Mouse (Mus musculus): ENCODE data around the gene Col24a1. TPM values are rescaled to one million over a fixed set of nuclear protein-coding genes. Genes with fewer than 3 reads are reported as not detected.
A peak's percentile ranks its signal among the peaks of the same experiment; 100 is the strongest.

The Col24a1 gene
- total RNA-seq, 4 experiments from 2014 or later = 0.23 to 3.2 (median 0.40) TPM

GRCm38 (mm10) chr3:145559675-145560074 is 267.4 kb downstream of the Col24a1 start:
- DNase-seq (ENCODE audit: low spot score in 2 of 2) = no peak

DNA sequence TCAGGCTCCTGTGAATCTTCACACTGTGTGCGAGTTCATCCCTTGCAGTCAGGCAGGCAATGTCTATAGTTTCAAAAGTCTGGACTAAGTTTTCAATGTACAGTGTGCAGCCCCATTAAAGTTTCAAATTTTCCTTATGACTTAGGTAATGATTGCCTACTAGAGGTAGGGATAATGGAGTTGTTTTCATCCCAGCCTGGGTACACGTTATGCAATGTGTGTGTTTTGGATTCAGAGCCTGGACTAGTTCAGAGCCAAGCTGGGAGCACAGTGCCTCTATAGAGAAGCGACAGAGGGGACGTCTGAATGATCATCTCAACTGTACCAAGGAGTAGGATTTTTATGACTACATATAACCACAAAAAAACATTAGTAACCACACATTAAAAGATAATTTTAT is 267.8 kb downstream of the Col24a1 start:
- no peak for DNase-seq (ENCODE audit: low spot score in 2 of 2)

GRCm38 (mm10) chr3:145574468-145574867 is 282.2 kb downstream of the Col24a1 start:
- no peak for DNase-seq (ENCODE audit: low spot score in 2 of 2)

- DNase-seq (ENCODE audit: low spot score in 2 of 2) = no peak
These were observed 283.1 kb downstream of the Col24a1 start for GRCm38 (mm10) chr3:145575340-145575739.

- DNase-seq (ENCODE audit: low spot score in 2 of 2) = peak; percentile 91 to 94
These were observed 283.6 kb downstream of the Col24a1 start, which contains the start of gene Znhit6 for GRCm38 (mm10) chr3:145575743-145576481. Znhit6 (plus strand) TSS chr3:145576205.

DNA sequence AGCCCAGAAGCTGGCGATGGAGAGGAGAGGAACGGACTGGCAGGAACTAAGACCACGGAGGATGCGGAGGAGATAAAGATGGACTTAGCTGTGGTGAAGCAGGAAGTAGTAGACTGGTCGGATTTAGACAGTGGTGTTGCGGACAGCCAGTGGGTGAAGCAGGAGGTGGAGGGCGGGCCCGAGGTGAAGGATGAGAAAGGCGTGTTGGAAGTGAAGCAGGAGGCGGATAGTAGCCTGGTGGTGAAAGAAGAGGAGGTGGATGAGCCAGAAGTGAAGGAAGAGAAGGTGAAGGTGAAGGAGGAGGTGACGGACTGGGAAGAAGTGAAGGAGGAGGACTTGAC is 284.2 kb downstream of the Col24a1 start:
- DNase-seq (ENCODE audit: low spot score in 2 of 2) = no peak

- DNase-seq (ENCODE audit: low spot score in 2 of 2) = no peak
These were observed 284.6 kb downstream of the Col24a1 start for GRCm38 (mm10) chr3:145576876-145577275.

GRCm38 (mm10) chr3:145583043-145583442 is 290.8 kb downstream of the Col24a1 start:
- DNase-seq (ENCODE audit: low spot score in 2 of 2) = no peak

- DNase-seq (ENCODE audit: low spot score in 2 of 2) = no peak
These were observed 291.4 kb downstream of the Col24a1 start for GRCm38 (mm10) chr3:145583522-145584200.

GRCm38 (mm10) chr3:145590562-145590961 is 298.3 kb downstream of the Col24a1 start:
- DNase-seq (ENCODE audit: low spot score in 2 of 2) = no peak

GRCm38 (mm10) chr3:145591841-145592542 is 299.7 kb downstream of the Col24a1 start:
- DNase-seq (ENCODE audit: low spot score in 2 of 2) = no peak

GRCm38 (mm10) chr3:145595354-145595753 is 303.1 kb downstream of the Col24a1 start:
- no peak for DNase-seq (ENCODE audit: low spot score in 2 of 2)

DNA sequence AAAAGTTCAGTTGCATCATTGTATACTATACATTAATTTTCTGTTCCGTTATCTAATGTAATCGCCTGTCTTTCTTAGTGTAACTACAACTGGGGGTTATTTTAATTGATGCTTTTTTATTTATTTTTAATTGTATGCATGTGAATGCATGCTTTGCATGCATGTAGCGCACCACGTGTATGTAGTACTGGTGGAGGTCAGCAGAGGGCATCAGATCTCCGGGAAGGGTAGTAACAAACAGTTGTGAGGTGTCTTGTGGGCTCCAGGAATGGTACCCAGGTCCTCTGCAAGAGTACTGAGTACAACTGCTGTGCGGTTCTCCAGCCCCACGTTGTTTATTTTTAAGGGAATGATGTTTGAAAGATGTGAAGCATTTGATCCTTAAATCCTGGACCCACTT is 306.8 kb downstream of the Col24a1 start:
- DNase-seq (ENCODE audit: low spot score in 2 of 2) = no peak

GRCm38 (mm10) chr3:145600801-145601200 is 308.5 kb downstream of the Col24a1 start:
- no peak for DNase-seq (ENCODE audit: low spot score in 2 of 2)

GRCm38 (mm10) chr3:145601345-145601744 is 309.1 kb downstream of the Col24a1 start:
- no peak for DNase-seq (ENCODE audit: low spot score in 2 of 2)

Other genes with a start within 250 kb of the Col24a1 start
- not detected for gene Clca2, start 193.0 kb upstream of the Col24a1 start, total RNA-seq (2022)
- 10 to 100 TPM; 17.4 to 28.8 (median 21.7) TPM for gene Odf2l, start 173.9 kb upstream of the Col24a1 start, total RNA-seq (2022)